ENCODE assay signal across 20 mouse cellular contexts in the genomic region with DNA sequence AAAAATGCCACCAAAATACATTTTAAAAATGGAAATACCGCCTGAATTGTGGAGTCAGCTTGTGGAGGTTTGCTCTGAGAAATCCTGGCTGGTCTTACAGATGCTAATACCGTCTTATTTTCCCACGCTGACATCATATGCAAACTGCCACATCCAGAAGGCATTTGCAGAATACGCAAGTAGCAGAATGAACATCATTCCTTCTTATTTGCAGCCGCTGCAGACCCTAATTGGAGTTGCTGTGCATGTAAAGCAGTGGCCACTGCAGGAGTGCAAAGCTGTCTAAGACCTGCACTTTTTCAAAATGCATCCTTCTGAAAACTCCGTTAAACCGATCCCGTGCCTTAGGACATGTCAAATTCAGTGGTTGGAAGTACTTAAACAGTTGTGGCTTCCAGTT. TPM values are rescaled to one million over a fixed set of nuclear protein-coding genes. Genes with fewer than 3 reads are reported as not detected.
DNase-seq lines count a peak whose midpoint lies in the region; ATAC-seq and TF ChIP-seq lines count a peak whose summit lies in the region.
"Had no signal": no experiment of that assay in that cellular context is flagged by ENCODE, and none has a peak within 500 bp of the region (broad histone marks: within the 10 kb centered on the region; RNA-seq: fewer than 3 reads in every experiment).

No protein-coding gene starts in this region.

- WGBS in forebrain, embryonic 16.5 days, result 38% methylated on average over 8 of the region's 8 CpGs
- 65% methylated on average over 8 of the region's 8 CpGs for WGBS in midbrain, embryonic 12.5 days
- WGBS in neural tube, embryonic 14.5 days, result 23% methylated on average over 8 of the region's 8 CpGs
- 86% methylated on average over 8 of the region's 8 CpGs for WGBS in cerebellum, adult 2 months

- DNase-seq in left cerebral cortex, adult 2 months (ENCODE audit: extremely low spot score in 1 of 2, low spot score in 2 of 2), result no peak
- no peak for DNase-seq in left cerebral cortex, adult 11 months (ENCODE audit: low spot score)
- DNase-seq in cerebellum, adult 2 months, result no peak
- DNase-seq in layer of hippocampus, adult 11-12 months (ENCODE audit: low spot score), result no peak
- DNase-seq: adrenal gland, adult 8-10 months; cerebellum, adult 18-20 months; heart, postnatal 14 days; layer of hippocampus, adult 9-11 months; lung, postnatal 10 days; thymus, adult 18-20 months had no signal

- H3K27me3 ChIP-seq in forebrain, embryonic 16.5 days (replicated peaks; ENCODE audit: control insufficient read depth, insufficient read depth, low read length), result no peaks in the 10 kb centered on the region
- H3K27me3 ChIP-seq in midbrain, embryonic 12.5 days, result no peaks in the 10 kb centered on the region
- no peaks in the 10 kb centered on the region for H3K27me3 ChIP-seq in neural tube, embryonic 14.5 days (ENCODE audit: control insufficient read depth, insufficient read depth, low read length)
- no peaks in the 10 kb centered on the region for H3K27me3 ChIP-seq in cerebellum, adult 2 months (ENCODE audit: control insufficient read depth, insufficient read depth, low read length)
- H3K27me3 ChIP-seq: embryonic facial prominence, embryonic 12.5 days; intestine, embryonic 15.5 days; limb, embryonic 13.5 days had no signal

- TF ChIP-seq POLR2A in cerebellum, adult 2 months (IDR thresholded peaks at IDR 0.05; ENCODE audit: borderline replicate concordance, insufficient read depth, low read length), result no peak

- H3K4me3 ChIP-seq in left cerebral cortex, adult 2 months, result no peak overlapping the region
- H3K4me3 ChIP-seq in forebrain, embryonic 16.5 days (replicated peaks; ENCODE audit: low read length), result no peak overlapping the region
- H3K4me3 ChIP-seq in midbrain, embryonic 12.5 days, result no peak overlapping the region
- H3K4me3 ChIP-seq in neural tube, embryonic 14.5 days (ENCODE audit: low read depth, low read length), result no peak overlapping the region
- no peak overlapping the region for H3K4me3 ChIP-seq in cerebellum, adult 2 months (replicated peaks; ENCODE audit: insufficient read depth, low read depth, low read length)
- H3K4me3 ChIP-seq: embryonic facial prominence, embryonic 12.5 days; intestine, embryonic 15.5 days; limb, embryonic 13.5 days had no signal

- H3K36me3 ChIP-seq in forebrain, embryonic 16.5 days (ENCODE audit: control insufficient read depth, insufficient read depth), result no peaks in the 10 kb centered on the region
- H3K36me3 ChIP-seq in midbrain, embryonic 12.5 days, result no peaks in the 10 kb centered on the region
- H3K36me3 ChIP-seq in neural tube, embryonic 14.5 days (ENCODE audit: control insufficient read depth, insufficient read depth, low read length), result no peaks in the 10 kb centered on the region
- H3K36me3 ChIP-seq: embryonic facial prominence, embryonic 12.5 days; intestine, embryonic 15.5 days; limb, embryonic 13.5 days had no signal

- intact Hi-C loops in left cerebral cortex, adult 2 months (cut with DNase I), result no loop called here

- no peak overlapping the region for H3K9ac ChIP-seq in forebrain, embryonic 16.5 days (replicated peaks; ENCODE audit: low read depth, low read length)
- H3K9ac ChIP-seq in midbrain, embryonic 12.5 days (replicated peaks), result no peak overlapping the region
- no peak overlapping the region; the same call in 1 of the 2 replicates for H3K9ac ChIP-seq in neural tube, embryonic 14.5 days (replicated peaks; ENCODE audit: low read depth, low read length)
- H3K9ac ChIP-seq: embryonic facial prominence, embryonic 12.5 days; intestine, embryonic 15.5 days; limb, embryonic 13.5 days; liver, embryonic 14.5 days had no signal

- ATAC-seq in forebrain, embryonic 16.5 days, result peak; percentile 65
- peak; percentile 62 for ATAC-seq in midbrain, embryonic 12.5 days (ENCODE audit: low FRiP score, low read depth)
- ATAC-seq in neural tube, embryonic 14.5 days (ENCODE audit: low read depth), result 0 out of 2 replicates have a peak, but pooled peaks have one; percentile 36
- no peak for ATAC-seq in monocyte, adult 5-6 weeks (replicated peaks; ENCODE audit: insufficient number of reproducible peaks, low FRiP score, low TSS enrichment, poor library complexity, severe bottlenecking)

- H3K4me2 ChIP-seq in forebrain, embryonic 16.5 days (ENCODE audit: low read length), result peak overlapping the region; percentile 29
- H3K4me2 ChIP-seq in midbrain, embryonic 12.5 days (replicated peaks), result no peak overlapping the region
- H3K4me2 ChIP-seq in neural tube, embryonic 14.5 days (ENCODE audit: low read depth, low read length), result peak overlapping the region; percentile 33; the same call in 1 of the 2 replicates
- H3K4me2 ChIP-seq: embryonic facial prominence, embryonic 12.5 days; heart, embryonic 11.5 days; intestine, embryonic 15.5 days; limb, embryonic 13.5 days had no signal

- peak overlapping the region; percentile 18; the same call in 1 of the 2 replicates for H3K27ac ChIP-seq in left cerebral cortex, adult 2 months
- H3K27ac ChIP-seq in forebrain, embryonic 16.5 days (ENCODE audit: low read length), result no peak overlapping the region
- H3K27ac ChIP-seq in midbrain, embryonic 12.5 days (replicated peaks), result peak overlapping the region; percentile 42; the same call in 1 of the 2 replicates
- no peak overlapping the region for H3K27ac ChIP-seq in neural tube, embryonic 14.5 days (ENCODE audit: low read depth, low read length)
- no peak overlapping the region for H3K27ac ChIP-seq in cerebellum, adult 2 months (ENCODE audit: insufficient read depth, low read length)
- H3K27ac ChIP-seq: embryonic facial prominence, embryonic 12.5 days; intestine, embryonic 15.5 days; limb, embryonic 13.5 days; liver, embryonic 14.5 days had no signal

- no peak for TF ChIP-seq CTCF in left cerebral cortex, adult 2 months (IDR thresholded peaks at IDR 0.05)
- TF ChIP-seq CTCF in cerebellum, adult 2 months (IDR thresholded peaks at IDR 0.05; ENCODE audit: borderline replicate concordance, insufficient read depth, low read depth, low read length), result no peak

- no peaks in the 10 kb centered on the region for H3K9me3 ChIP-seq in forebrain, embryonic 16.5 days (ENCODE audit: control insufficient read depth, low read length)
- H3K9me3 ChIP-seq in midbrain, embryonic 12.5 days, result no peaks in the 10 kb centered on the region
- H3K9me3 ChIP-seq in neural tube, embryonic 14.5 days (ENCODE audit: control insufficient read depth, low read length), result no peaks in the 10 kb centered on the region
- H3K9me3 ChIP-seq: embryonic facial prominence, embryonic 12.5 days; intestine, embryonic 15.5 days; limb, embryonic 13.5 days had no signal

- H3K4me1 ChIP-seq in forebrain, embryonic 16.5 days (replicated peaks; ENCODE audit: control insufficient read depth, insufficient read depth, low read length), result peaks cover 12% of the 10 kb centered on the region
- peaks cover 16% of the 10 kb centered on the region; the same call in 1 of the 2 replicates for H3K4me1 ChIP-seq in midbrain, embryonic 12.5 days
- H3K4me1 ChIP-seq in neural tube, embryonic 14.5 days (ENCODE audit: control insufficient read depth, insufficient read depth, low read length), result peaks cover 7% of the 10 kb centered on the region; the same call in 1 of the 2 replicates
- no peaks in the 10 kb centered on the region for H3K4me1 ChIP-seq in cerebellum, adult 2 months (ENCODE audit: control insufficient read depth, insufficient read depth, low read length)
- H3K4me1 ChIP-seq: embryonic facial prominence, embryonic 12.5 days; intestine, embryonic 15.5 days; limb, embryonic 13.5 days had no signal

RNA-seq across cellular contexts. Expression of a gene that starts 52.8 kb away (rescaled TPM):
- total RNA-seq in left cerebral cortex, adult 2 months (2021), result 10 to 100 TPM; 53.6 to 55.1 TPM
- 19.7 and 21.7 TPM in 2 replicates for polyA plus RNA-seq in forebrain, embryonic 16.5 days (2015; fragmentation: Nextera tagmentation; extraction: Ambion mirVana)
- polyA plus RNA-seq in midbrain, embryonic 12.5 days (2016; fragmentation: Nextera tagmentation; extraction: Ambion mirVana), result 7.0 TPM in 2 replicates
- 21.9 and 22.7 TPM in 2 replicates for polyA plus RNA-seq in neural tube, embryonic 14.5 days (2014; fragmentation: Nextera tagmentation; extraction: Ambion mirVana)
- not detected in 3 replicates for total RNA-seq in monocyte, adult 5-6 weeks (2017)
- 3.9 and 4.9 TPM in 2 replicates for polyA plus RNA-seq in cerebellum, adult 2 months (2012; rRNA removed)
- total RNA-seq: megakaryocyte-erythroid progenitor cell, adult 5-6 weeks had no signal
- polyA plus RNA-seq: liver, embryonic 14.5 days had no signal

Comparison
In these comparisons a context has a peak if more than half of its experiments do, and no peak if none do; other contexts are left out.
1. H3K27ac ChIP-seq: peak in left cerebral cortex, adult 2 months (single experiment) and midbrain, embryonic 12.5 days (single experiment); none in forebrain, embryonic 16.5 days (single experiment), neural tube, embryonic 14.5 days (single experiment) and cerebellum, adult 2 months (single experiment).